Mouse (Mus musculus): ENCODE results near the gene Tlx1. TPM values are rescaled to one million over a fixed set of nuclear protein-coding genes. Genes with fewer than 3 reads are reported as not detected.

Tlx1 gene
- polyA plus RNA-seq, 1 experiment from 2014 or later = 1.7 TPM

DNA sequence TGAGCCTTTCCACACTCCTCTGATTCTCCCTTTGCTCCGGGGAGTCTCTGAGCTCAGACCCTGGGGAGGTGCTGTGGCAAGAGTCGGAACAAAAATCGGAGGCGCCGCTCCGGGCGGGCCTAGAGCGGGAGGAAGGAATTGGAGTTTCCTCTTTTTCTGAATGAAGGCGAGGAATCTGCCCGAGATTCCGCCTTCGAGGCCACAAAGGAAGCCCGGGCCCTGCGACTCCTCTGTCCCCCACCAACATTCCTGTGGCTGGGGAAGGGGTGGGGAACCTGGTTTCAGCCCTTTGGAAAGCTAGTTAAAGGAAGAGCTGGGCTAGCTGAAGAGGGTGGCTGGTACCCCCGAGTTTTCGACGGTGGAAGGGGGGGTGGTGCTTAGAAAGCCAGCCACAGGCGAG lies 4.0 kb downstream of the Tlx1 start:
- DNase-seq (ENCODE audit: low spot score) (no peak), ATAC-seq (ENCODE audit: low read depth) (no peak)
- Histone ChIP-seq H3K36me3 (ENCODE audit: control insufficient read depth, insufficient read depth, low read length) (no peaks in the 10 kb centered on the region), H3K9me3 (ENCODE audit: control insufficient read depth, low read length) (no peaks in the 10 kb centered on the region), H3K9ac (ENCODE audit: low read depth, low read length) (peak overlapping the region; percentile 37; the same call in 1 of the 2 replicates), H3K27ac (replicated peaks; ENCODE audit: low read depth, low read length) (no peak overlapping the region), H3K4me3 (ENCODE audit: low read depth, low read length) (peak overlapping the region; percentile 24), H3K27me3 (replicated peaks; ENCODE audit: control insufficient read depth, insufficient read depth, low read length) (peaks cover 100% of the 10 kb centered on the region), H3K4me2 (ENCODE audit: low read depth, low read length) (peak overlapping the region; percentile 41), H3K4me1 (ENCODE audit: control insufficient read depth, insufficient read depth, low read length) (peaks cover 3% of the 10 kb centered on the region; the same call in 1 of the 2 replicates)
- under 1% methylated on average over 18 of the region's 18 CpGs for WGBS

DNA sequence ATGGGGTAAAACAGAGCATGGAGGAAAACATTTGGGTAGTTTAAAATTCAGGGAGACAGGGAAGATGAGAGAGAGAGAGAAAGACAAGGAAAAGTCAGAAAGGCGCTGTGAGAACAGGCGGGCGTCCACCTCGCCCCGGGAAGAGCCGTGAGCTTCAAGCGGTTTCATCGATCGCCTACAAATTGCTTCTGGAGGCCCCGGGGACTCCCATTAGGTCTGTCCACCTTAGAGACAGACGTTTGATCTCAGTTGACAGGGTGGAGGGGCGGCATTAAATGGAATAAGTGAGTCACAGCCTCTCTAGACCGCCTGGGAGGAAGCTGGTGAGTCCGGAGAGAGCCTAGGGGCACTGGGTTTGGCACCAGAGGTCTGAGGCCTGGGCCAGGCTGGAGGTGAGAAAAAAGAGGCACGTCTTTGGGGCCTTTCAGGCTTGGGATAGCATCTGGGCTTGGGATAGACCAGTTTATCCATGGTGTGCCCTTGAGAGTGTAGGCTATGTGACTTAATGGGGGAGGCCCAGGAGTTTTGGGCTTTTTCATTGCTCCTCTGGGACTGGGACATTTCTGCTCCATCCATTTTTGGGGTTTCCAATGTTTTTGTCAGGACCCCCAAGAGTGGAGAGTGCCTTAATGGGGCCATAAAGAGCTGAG lies 4.8 kb downstream of the Tlx1 start:
- Histone ChIP-seq H3K4me2 (ENCODE audit: low read depth, low read length) (no peak overlapping the region), H3K4me1 (ENCODE audit: control insufficient read depth, insufficient read depth, low read length) (peaks cover 3% of the 10 kb centered on the region; the same call in 1 of the 2 replicates), H3K9me3 (ENCODE audit: control insufficient read depth, low read length) (no peaks in the 10 kb centered on the region), H3K27ac (replicated peaks; ENCODE audit: low read depth, low read length) (no peak overlapping the region), H3K4me3 (ENCODE audit: low read depth, low read length) (peak overlapping the region; percentile 24; the same call in 1 of the 2 replicates), H3K9ac (ENCODE audit: low read depth, low read length) (no peak overlapping the region), H3K27me3 (replicated peaks; ENCODE audit: control insufficient read depth, insufficient read depth, low read length) (peaks cover 100% of the 10 kb centered on the region), H3K36me3 (ENCODE audit: control insufficient read depth, insufficient read depth, low read length) (no peaks in the 10 kb centered on the region)
- DNase-seq (ENCODE audit: low spot score) (no peak), ATAC-seq (ENCODE audit: low read depth) (no peak)
- WGBS = 9% methylated on average over 15 of the region's 15 CpGs

DNA sequence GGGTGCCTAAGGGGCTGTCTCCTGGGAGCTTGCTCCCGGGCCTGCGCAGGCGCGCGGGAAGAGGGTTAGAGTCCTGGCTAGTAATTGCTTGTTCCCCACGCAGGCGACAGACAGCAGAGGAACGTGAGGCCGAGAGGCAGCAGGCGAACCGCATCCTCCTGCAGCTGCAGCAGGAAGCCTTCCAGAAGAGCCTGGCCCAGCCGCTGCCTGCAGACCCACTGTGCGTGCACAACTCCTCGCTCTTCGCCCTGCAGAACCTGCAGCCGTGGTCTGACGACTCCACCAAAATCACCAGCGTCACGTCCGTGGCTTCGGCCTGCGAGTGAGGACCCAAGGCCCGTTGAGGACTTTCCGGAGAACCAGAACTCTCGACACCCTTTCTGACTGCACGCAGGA lies 5.3 kb downstream of the Tlx1 start:
- no peak overlapping the region for H3K4me2 ChIP-seq (ENCODE audit: low read depth, low read length)
- peaks cover 3% of the 10 kb centered on the region; the same call in 1 of the 2 replicates for H3K4me1 ChIP-seq (ENCODE audit: control insufficient read depth, insufficient read depth, low read length)
- H3K9ac ChIP-seq (ENCODE audit: low read depth, low read length) = no peak overlapping the region
- no peak overlapping the region for H3K4me3 ChIP-seq (ENCODE audit: low read depth, low read length)
- H3K9me3 ChIP-seq (ENCODE audit: control insufficient read depth, low read length) = no peaks in the 10 kb centered on the region
- WGBS = 2% methylated on average over 25 of the region's 26 CpGs
- no peak for ATAC-seq (ENCODE audit: low read depth)
- no peak for DNase-seq (ENCODE audit: low spot score)
- no peaks in the 10 kb centered on the region for H3K36me3 ChIP-seq (ENCODE audit: control insufficient read depth, insufficient read depth, low read length)
- peaks cover 100% of the 10 kb centered on the region for H3K27me3 ChIP-seq (replicated peaks; ENCODE audit: control insufficient read depth, insufficient read depth, low read length)
- H3K27ac ChIP-seq (replicated peaks; ENCODE audit: low read depth, low read length) = no peak overlapping the region

DNA sequence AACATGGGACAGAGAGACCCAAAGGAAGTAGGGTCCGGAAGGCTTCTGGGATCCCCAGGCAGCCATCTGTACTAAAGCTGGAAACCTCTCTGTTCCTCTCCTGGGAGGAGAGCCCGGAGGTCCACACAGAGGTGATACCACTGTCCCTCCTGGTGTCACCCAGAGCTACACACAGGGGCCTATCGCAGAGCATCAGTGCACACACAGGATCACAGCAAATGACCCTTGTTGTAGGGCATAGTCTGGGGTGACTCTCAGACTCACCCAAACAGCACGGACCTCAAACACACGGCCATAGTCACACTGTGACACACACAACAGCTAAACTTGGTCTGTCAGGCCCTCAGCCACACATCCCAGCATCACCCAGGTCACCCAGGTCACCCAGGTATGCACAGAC lies 5.9 kb downstream of the Tlx1 start:
- Histone ChIP-seq H3K4me1 (ENCODE audit: control insufficient read depth, insufficient read depth, low read length) (0 out of 2 replicates have a peak, but pooled peaks cover 3% of the 10 kb centered on the region), H3K4me3 (ENCODE audit: low read depth, low read length) (no peak overlapping the region), H3K36me3 (ENCODE audit: control insufficient read depth, insufficient read depth, low read length) (no peaks in the 10 kb centered on the region), H3K27ac (replicated peaks; ENCODE audit: low read depth, low read length) (no peak overlapping the region), H3K27me3 (replicated peaks; ENCODE audit: control insufficient read depth, insufficient read depth, low read length) (peaks cover 100% of the 10 kb centered on the region), H3K9me3 (ENCODE audit: control insufficient read depth, low read length) (no peaks in the 10 kb centered on the region), H3K9ac (ENCODE audit: low read depth, low read length) (no peak overlapping the region), H3K4me2 (ENCODE audit: low read depth, low read length) (no peak overlapping the region)
- ATAC-seq (ENCODE audit: low read depth) (no peak), DNase-seq (ENCODE audit: low spot score) (no peak)
- WGBS = 10% methylated on average over 5 of the region's 5 CpGs

DNA sequence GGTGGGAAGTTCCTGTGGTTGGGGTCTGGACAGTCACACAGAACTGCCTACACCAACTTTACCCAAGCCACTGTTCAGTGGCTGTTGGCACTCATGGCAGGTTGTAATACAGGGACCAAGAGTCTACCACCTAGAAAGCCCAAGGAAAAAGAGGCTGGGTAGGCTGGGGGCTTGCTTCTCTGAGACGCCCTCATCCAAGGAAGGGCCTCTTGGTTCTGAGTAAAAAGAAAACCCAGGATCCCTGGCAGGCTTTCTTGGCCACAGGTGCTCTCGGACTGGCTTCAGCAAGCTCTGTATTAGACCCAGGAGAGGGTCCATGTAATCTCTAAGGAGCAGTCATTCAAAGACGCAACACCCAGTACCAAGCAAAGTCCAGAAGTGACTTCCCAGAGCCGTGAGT lies 7.7 kb downstream of the Tlx1 start:
- no peak overlapping the region for H3K4me2 ChIP-seq (ENCODE audit: low read depth, low read length)
- H3K9ac ChIP-seq (ENCODE audit: low read depth, low read length) = no peak overlapping the region
- H3K9me3 ChIP-seq (ENCODE audit: control insufficient read depth, low read length) = no peaks in the 10 kb centered on the region
- peaks cover 100% of the 10 kb centered on the region for H3K27me3 ChIP-seq (replicated peaks; ENCODE audit: control insufficient read depth, insufficient read depth, low read length)
- 0 out of 2 replicates have a peak, but pooled peaks cover 3% of the 10 kb centered on the region for H3K4me1 ChIP-seq (ENCODE audit: control insufficient read depth, insufficient read depth, low read length)
- WGBS = 3% methylated on average over 4 of the region's 4 CpGs
- DNase-seq (ENCODE audit: low spot score) = no peak
- no peak overlapping the region for H3K4me3 ChIP-seq (ENCODE audit: low read depth, low read length)
- no peak overlapping the region for H3K27ac ChIP-seq (replicated peaks; ENCODE audit: low read depth, low read length)
- H3K36me3 ChIP-seq (ENCODE audit: control insufficient read depth, insufficient read depth, low read length) = no peaks in the 10 kb centered on the region
- no peak for ATAC-seq (ENCODE audit: low read depth)

DNA sequence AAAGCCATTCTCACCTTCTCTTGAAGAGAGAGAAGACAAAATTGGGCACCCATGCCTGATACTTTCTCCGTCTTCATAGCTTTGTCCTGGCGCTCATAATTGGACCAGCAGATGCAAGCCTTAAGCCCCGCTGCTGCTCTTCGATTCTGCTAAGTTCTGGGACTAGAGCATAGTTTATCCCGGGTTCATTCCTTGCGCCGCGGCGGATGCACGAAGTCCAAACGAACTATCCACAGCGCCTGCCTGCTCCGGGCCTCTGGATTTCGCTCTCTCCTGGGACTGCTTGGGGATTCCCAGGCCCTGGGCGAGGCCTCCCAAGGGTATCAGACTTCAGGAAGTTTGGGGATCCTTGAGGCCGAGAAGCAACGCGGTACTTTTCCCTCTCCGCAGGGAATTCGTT lies 8.4 kb downstream of the Tlx1 start:
- H3K27me3 ChIP-seq (replicated peaks; ENCODE audit: control insufficient read depth, insufficient read depth, low read length) = peaks cover 100% of the 10 kb centered on the region
- H3K27ac ChIP-seq (replicated peaks; ENCODE audit: low read depth, low read length) = no peak overlapping the region
- DNase-seq (ENCODE audit: low spot score) = no peak
- H3K9ac ChIP-seq (ENCODE audit: low read depth, low read length) = no peak overlapping the region
- H3K9me3 ChIP-seq (ENCODE audit: control insufficient read depth, low read length) = no peaks in the 10 kb centered on the region
- WGBS = under 1% methylated on average over 20 of the region's 20 CpGs
- H3K4me1 ChIP-seq (ENCODE audit: control insufficient read depth, insufficient read depth, low read length) = 0 out of 2 replicates have a peak, but pooled peaks cover 3% of the 10 kb centered on the region
- no peak for ATAC-seq (ENCODE audit: low read depth)
- H3K4me3 ChIP-seq (ENCODE audit: low read depth, low read length) = no peak overlapping the region
- H3K4me2 ChIP-seq (ENCODE audit: low read depth, low read length) = no peak overlapping the region
- no peaks in the 10 kb centered on the region for H3K36me3 ChIP-seq (ENCODE audit: control insufficient read depth, insufficient read depth, low read length)

DNA sequence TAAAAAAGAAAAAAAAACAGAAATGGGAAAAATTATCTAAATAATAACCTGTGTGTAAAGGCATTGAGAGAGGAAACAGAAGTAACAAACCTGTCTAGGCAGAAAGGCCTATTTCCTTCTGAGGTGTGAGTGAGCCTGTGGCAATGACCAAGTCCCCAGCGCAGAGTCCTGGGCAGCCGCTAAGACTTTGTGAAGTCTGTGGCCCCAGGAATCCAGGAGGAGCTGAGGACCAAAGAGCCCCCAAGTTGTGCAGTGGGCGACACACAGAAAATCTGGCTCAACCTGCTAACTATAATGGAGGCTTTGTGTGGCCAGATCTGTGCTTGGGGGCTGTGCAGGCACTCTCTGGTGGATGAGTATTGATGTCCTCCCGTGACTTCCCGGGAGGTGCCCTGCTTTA lies 9.0 kb downstream of the Tlx1 start:
- Histone ChIP-seq H3K27ac (replicated peaks; ENCODE audit: low read depth, low read length) (no peak overlapping the region), H3K4me1 (ENCODE audit: control insufficient read depth, insufficient read depth, low read length) (no peaks in the 10 kb centered on the region), H3K4me2 (ENCODE audit: low read depth, low read length) (no peak overlapping the region), H3K9ac (ENCODE audit: low read depth, low read length) (no peak overlapping the region), H3K9me3 (ENCODE audit: control insufficient read depth, low read length) (no peaks in the 10 kb centered on the region), H3K27me3 (replicated peaks; ENCODE audit: control insufficient read depth, insufficient read depth, low read length) (peaks cover 100% of the 10 kb centered on the region), H3K36me3 (ENCODE audit: control insufficient read depth, insufficient read depth, low read length) (no peaks in the 10 kb centered on the region), H3K4me3 (ENCODE audit: low read depth, low read length) (no peak overlapping the region)
- DNase-seq (ENCODE audit: low spot score) (no peak), ATAC-seq (ENCODE audit: low read depth) (no peak)
- WGBS = 6% methylated on average over 5 of the region's 5 CpGs

DNA sequence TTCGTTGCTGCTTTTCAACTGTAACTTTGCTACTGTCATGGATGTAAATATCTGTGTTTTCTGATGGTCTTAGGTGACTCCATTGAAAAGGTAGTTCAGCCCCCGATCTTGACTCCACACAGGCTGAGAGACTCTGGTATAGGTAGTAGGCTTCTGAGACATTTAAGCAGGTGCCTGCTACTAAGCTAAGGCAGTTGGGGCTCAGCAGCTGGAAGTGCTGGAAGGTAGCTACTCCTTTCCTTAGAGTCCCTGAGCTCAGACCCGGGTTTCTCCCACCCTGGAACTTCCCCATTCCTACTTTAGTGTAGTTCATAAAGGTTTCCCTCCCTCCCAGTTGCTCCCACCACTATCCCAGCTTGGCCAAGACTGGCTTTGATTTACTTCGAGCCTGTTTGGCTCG lies 9.5 kb downstream of the Tlx1 start:
- Histone ChIP-seq H3K4me2 (ENCODE audit: low read depth, low read length) (no peak overlapping the region), H3K9ac (ENCODE audit: low read depth, low read length) (no peak overlapping the region), H3K27me3 (replicated peaks; ENCODE audit: control insufficient read depth, insufficient read depth, low read length) (peaks cover 100% of the 10 kb centered on the region), H3K27ac (replicated peaks; ENCODE audit: low read depth, low read length) (no peak overlapping the region), H3K36me3 (ENCODE audit: control insufficient read depth, insufficient read depth, low read length) (no peaks in the 10 kb centered on the region), H3K4me3 (ENCODE audit: low read depth, low read length) (no peak overlapping the region), H3K4me1 (ENCODE audit: control insufficient read depth, insufficient read depth, low read length) (no peaks in the 10 kb centered on the region), H3K9me3 (ENCODE audit: control insufficient read depth, low read length) (no peaks in the 10 kb centered on the region)
- WGBS = 2% methylated on average over 5 of the region's 5 CpGs
- ATAC-seq (ENCODE audit: low read depth) (no peak), DNase-seq (ENCODE audit: low spot score) (no peak)

DNA sequence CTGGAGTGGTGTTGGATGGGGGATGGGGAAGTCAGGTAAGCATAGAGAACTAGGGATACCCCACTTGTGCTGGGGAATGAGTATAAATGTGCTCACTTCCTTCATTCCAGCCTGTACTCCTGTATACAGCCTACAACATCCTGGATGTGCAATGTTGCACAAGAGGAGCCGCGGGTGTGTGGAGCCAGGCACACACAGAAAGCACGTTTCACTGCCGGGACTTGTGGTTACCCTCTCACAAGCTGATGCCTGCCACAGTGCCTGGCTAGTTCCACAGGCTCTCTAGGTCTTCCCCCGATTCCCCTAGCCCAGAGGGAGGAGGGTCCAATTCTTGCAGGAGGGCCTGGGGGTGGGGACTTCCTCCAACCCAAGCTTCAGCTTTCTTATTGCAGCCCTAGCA lies 10.0 kb downstream of the Tlx1 start:
- H3K27me3 ChIP-seq (replicated peaks; ENCODE audit: control insufficient read depth, insufficient read depth, low read length) = peaks cover 100% of the 10 kb centered on the region
- WGBS = 3% methylated on average over 5 of the region's 5 CpGs
- no peak overlapping the region for H3K9ac ChIP-seq (ENCODE audit: low read depth, low read length)
- H3K9me3 ChIP-seq (ENCODE audit: control insufficient read depth, low read length) = no peaks in the 10 kb centered on the region
- no peaks in the 10 kb centered on the region for H3K4me1 ChIP-seq (ENCODE audit: control insufficient read depth, insufficient read depth, low read length)
- H3K4me3 ChIP-seq (ENCODE audit: low read depth, low read length) = no peak overlapping the region
- DNase-seq (ENCODE audit: low spot score) (no peak), ATAC-seq (ENCODE audit: low read depth) (0 out of 2 replicates have a peak, but pooled peaks have one; percentile 19)
- H3K4me2 ChIP-seq (ENCODE audit: low read depth, low read length) = peak overlapping the region; percentile 7
- no peak overlapping the region for H3K27ac ChIP-seq (replicated peaks; ENCODE audit: low read depth, low read length)
- H3K36me3 ChIP-seq (ENCODE audit: control insufficient read depth, insufficient read depth, low read length) = no peaks in the 10 kb centered on the region

Data from embryonic facial prominence, embryonic 14.5 days (tissue).